Comparison of ENCODE assay signal across 27 mouse cellular contexts in the genomic region with DNA sequence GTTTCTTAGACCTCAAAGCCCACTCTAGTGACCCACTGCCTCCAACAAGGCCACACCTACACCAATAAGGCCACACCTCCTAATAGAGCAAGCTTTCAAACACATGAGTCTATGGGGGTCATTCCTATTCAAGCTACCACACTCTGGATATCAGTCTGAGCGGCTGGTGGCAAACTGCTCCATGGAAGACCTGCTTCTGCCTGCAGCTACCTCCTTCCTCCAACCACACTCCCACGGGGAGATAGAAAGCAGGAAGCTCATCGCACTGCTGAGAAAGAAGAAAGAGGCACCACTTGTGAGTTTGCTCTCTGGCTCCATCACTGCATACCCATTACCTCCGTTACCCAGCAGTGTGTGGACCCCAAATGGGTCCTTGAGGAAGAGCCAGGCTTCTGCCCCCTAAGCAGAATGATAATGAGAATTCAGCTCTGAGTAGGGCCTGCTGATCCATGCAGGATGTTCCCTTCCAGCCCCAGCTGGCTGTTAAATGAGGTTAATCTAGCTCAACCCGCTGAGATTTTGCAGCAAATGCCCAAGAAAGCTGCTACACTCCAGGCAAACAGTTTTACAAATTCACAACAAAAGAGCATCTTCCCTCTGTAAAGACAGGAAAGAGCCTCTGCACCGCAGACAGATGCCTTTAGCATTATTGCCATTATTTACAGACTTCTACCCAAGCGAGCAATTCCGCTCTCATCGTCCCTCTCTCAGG.
A peak's percentile ranks its signal among the peaks of the same experiment; 100 is the strongest.
DNase-seq lines count a peak whose midpoint lies in the region; ATAC-seq lines count a peak whose summit lies in the region.
"Had no signal": no experiment of that assay in that cellular context is flagged by ENCODE, and none has a peak within 500 bp of the region (broad histone marks: within the 10 kb centered on the region; RNA-seq: fewer than 3 reads in every experiment).

No protein-coding gene starts in this region.

- no peaks in the 10 kb centered on the region for H3K36me3 ChIP-seq in hindbrain, embryonic 15.5 days
- no peaks in the 10 kb centered on the region for H3K36me3 ChIP-seq in hindbrain, embryonic 11.5 days (ENCODE audit: control insufficient read depth, insufficient read depth, low read length)
- H3K36me3 ChIP-seq: embryonic facial prominence, embryonic 12.5 days; G1E; heart, embryonic 13.5 days; liver, embryonic 12.5 days; neural tube, embryonic 12.5 days had no signal

- H3K9me3 ChIP-seq in hindbrain, embryonic 15.5 days, result no peaks in the 10 kb centered on the region
- no peaks in the 10 kb centered on the region for H3K9me3 ChIP-seq in hindbrain, embryonic 11.5 days (ENCODE audit: control insufficient read depth, low read length)
- H3K9me3 ChIP-seq: embryonic facial prominence, embryonic 12.5 days; heart, embryonic 13.5 days; liver, embryonic 12.5 days; neural tube, embryonic 12.5 days had no signal

- peak; percentile 47 to 49 for DNase-seq in cerebellum, postnatal 10 days
- no peak for DNase-seq in cerebellum, adult 8-10 months
- no peak for DNase-seq in hindbrain, embryonic 11.5 days (ENCODE audit: low spot score)
- DNase-seq in retina, adult 2 months (ENCODE audit: low read depth, low spot score), result peak; percentile 22
- DNase-seq in retina, postnatal 1 day, result no peak
- no peak for DNase-seq in gastrocnemius, postnatal 14 days
- DNase-seq: adrenal gland, postnatal 14 days; embryo, embryonic 11 days; gastrocnemius, adult 2 months; heart, postnatal 14 days; kidney, adult 8-10 months; kidney, postnatal 4 days; liver, postnatal 0 days; lung, postnatal 36 days; thymus, postnatal 4 days had no signal

- peak overlapping the region; percentile 64 for H3K27ac ChIP-seq in hindbrain, embryonic 15.5 days (replicated peaks)
- no peak overlapping the region for H3K27ac ChIP-seq in hindbrain, embryonic 11.5 days (ENCODE audit: low read depth, low read length)
- H3K27ac ChIP-seq: embryonic facial prominence, embryonic 12.5 days; gastrocnemius, adult 2 months; heart, embryonic 13.5 days; kidney, postnatal 0 days; left cerebral cortex, adult 2 months; liver, embryonic 12.5 days; neural tube, embryonic 12.5 days had no signal

- 65% methylated on average over 9 of the region's 9 CpGs for whole genome bisulfite sequencing in hindbrain, embryonic 15.5 days
- 87% methylated on average over 9 of the region's 9 CpGs for WGBS in hindbrain, embryonic 11.5 days

- no peaks in the 10 kb centered on the region for H3K27me3 ChIP-seq in hindbrain, embryonic 15.5 days
- H3K27me3 ChIP-seq in hindbrain, embryonic 11.5 days (ENCODE audit: control insufficient read depth, insufficient read depth, low read length), result no peaks in the 10 kb centered on the region
- H3K27me3 ChIP-seq: embryonic facial prominence, embryonic 12.5 days; heart, embryonic 13.5 days; liver, embryonic 12.5 days; neural tube, embryonic 12.5 days had no signal

- H3K9ac ChIP-seq in hindbrain, embryonic 15.5 days, result no peak overlapping the region
- H3K9ac ChIP-seq in hindbrain, embryonic 11.5 days (ENCODE audit: low read depth, low read length), result no peak overlapping the region
- H3K9ac ChIP-seq: embryonic facial prominence, embryonic 12.5 days; heart, embryonic 13.5 days; liver, embryonic 12.5 days; liver, postnatal 0 days; neural tube, embryonic 12.5 days had no signal

- intact Hi-C loops in gastrocnemius, postnatal 14 days (cut with DNase I; ENCODE audit: low total_unique reads), result no loop called here

- H3K4me1 ChIP-seq in hindbrain, embryonic 15.5 days (replicated peaks), result peaks cover 7% of the 10 kb centered on the region; the same call in 1 of the 2 replicates
- no peaks in the 10 kb centered on the region for H3K4me1 ChIP-seq in hindbrain, embryonic 11.5 days (replicated peaks; ENCODE audit: control insufficient read depth, insufficient read depth, low read length)
- H3K4me1 ChIP-seq: embryonic facial prominence, embryonic 12.5 days; heart, embryonic 13.5 days; liver, embryonic 12.5 days; neural tube, embryonic 12.5 days had no signal

- no peak overlapping the region for H3K4me2 ChIP-seq in hindbrain, embryonic 15.5 days
- no peak overlapping the region for H3K4me2 ChIP-seq in hindbrain, embryonic 11.5 days (replicated peaks; ENCODE audit: low read depth, low read length)
- H3K4me2 ChIP-seq: embryonic facial prominence, embryonic 12.5 days; heart, embryonic 13.5 days; liver, embryonic 12.5 days; midbrain, embryonic 11.5 days; neural tube, embryonic 12.5 days had no signal

- no peak overlapping the region for H3K4me3 ChIP-seq in hindbrain, embryonic 15.5 days
- H3K4me3 ChIP-seq in hindbrain, embryonic 11.5 days (ENCODE audit: low read depth, low read length), result no peak overlapping the region
- H3K4me3 ChIP-seq: embryonic facial prominence, embryonic 12.5 days; gastrocnemius, adult 2 months; heart, embryonic 13.5 days; left cerebral cortex, adult 2 months; liver, embryonic 12.5 days; neural tube, embryonic 12.5 days had no signal

- ATAC-seq in hindbrain, embryonic 15.5 days (ENCODE audit: low FRiP score, low read depth), result peak; percentile 66; the same call in 1 of the 2 replicates
- ATAC-seq in hindbrain, embryonic 11.5 days (ENCODE audit: low FRiP score), result no peak
- ATAC-seq: forebrain, embryonic 14.5 days; intestine, embryonic 16.5 days; liver, embryonic 12.5 days; liver, postnatal 0 days; midbrain, embryonic 16.5 days had no signal

Comparison
In these comparisons a context has a peak if more than half of its experiments do, and no peak if none do; other contexts are left out.
1. DNase-seq: peak in cerebellum, postnatal 10 days (2 of 2) and retina, adult 2 months (single experiment); none in cerebellum, adult 8-10 months (single experiment), hindbrain, embryonic 11.5 days (single experiment), retina, postnatal 1 day (single experiment) and gastrocnemius, postnatal 14 days (single experiment).